Mouse (Mus musculus) bone marrow, adult 2 months (tissue): ENCODE results near the gene Fgfr2.

ENCODE experiments used
- CTCF ChIP-seq: fragments of 200-500 bp; IDR thresholded peaks from 2 replicates; pipeline ENCODE4 v1.5.1; 2011; ENCODE audit warnings: low read length, control low read depth; ENCODE audit not compliant: control insufficient read depth, insufficient read depth
- POLR2A ChIP-seq: fragments of 200-500 bp; IDR thresholded peaks from 2 replicates; pipeline ENCODE4 v1.6.1; 2011; ENCODE audit warnings: low read depth, mild to moderate bottlenecking, control low read depth, low read length, borderline replicate concordance; ENCODE audit not compliant: control insufficient read depth

- TF ChIP-seq POLR2A, result no peak
- no peak for TF ChIP-seq CTCF
Observed at GRCm38 (mm10) chr7:132509110-132509509, 614.0 kb downstream of the Fgfr2 start.
